Mouse (Mus musculus) midbrain, embryonic 15.5 days (tissue): Measurements from ENCODE around the gene Shroom3. TPM values are rescaled to one million over a fixed set of nuclear protein-coding genes. Genes with fewer than 3 reads are reported as not detected.

Source experiments
- ATAC-seq: fragments of 200-750 bp; cut with Nextera tagmentation; replicated peaks from 2 replicates; pipeline ENCODE4 v1.8.0; 2017; ENCODE audit warnings: moderate TSS enrichment
- H3K27ac ChIP-seq: fragments of 300-500 bp; sonication (generic); 2 replicates; pipeline ENCODE4 v1.5.1; 2015; ENCODE audit warnings: mild to moderate bottlenecking, inconsistent platforms
- H3K27me3 ChIP-seq: fragments of 300-500 bp; sonication (generic); replicated peaks from 2 replicates; pipeline ENCODE4 v1.6.1; 2015; ENCODE audit warnings: inconsistent platforms
- H3K36me3 ChIP-seq: fragments of 300-500 bp; sonication (generic); replicated peaks from 2 replicates; pipeline ENCODE4 v1.6.1; 2015; ENCODE audit warnings: inconsistent platforms
- H3K4me1 ChIP-seq: fragments of 300-500 bp; sonication (generic); 2 replicates; pipeline ENCODE4 v1.6.1; 2015; ENCODE audit warnings: inconsistent platforms
- H3K4me2 ChIP-seq: fragments of 300-500 bp; sonication (generic); 2 replicates; pipeline ENCODE4 v1.6.1; 2015; ENCODE audit warnings: inconsistent platforms, mild to moderate bottlenecking, moderate library complexity
- H3K4me3 ChIP-seq: fragments of 300-500 bp; sonication (generic); 2 replicates; pipeline ENCODE4 v1.5.1; 2015; ENCODE audit warnings: mild to moderate bottlenecking, inconsistent platforms
- H3K9ac ChIP-seq: fragments of 300-500 bp; sonication (generic); 2 replicates; pipeline ENCODE4 v1.6.1; 2015; ENCODE audit warnings: mild to moderate bottlenecking, inconsistent platforms
- H3K9me3 ChIP-seq: fragments of 300-500 bp; sonication (generic); 2 replicates; pipeline ENCODE4 v1.6.1; 2016; ENCODE audit warnings: inconsistent platforms
- WGBS: fragments of 180-500 bp; shearing (Covaris S2); methylation state at CpG from one replicate; pipeline ENCODE4 v1.1.7; 2015; ENCODE audit warnings: mixed read lengths; 5-methylcytosine and 5-hydroxymethylcytosine counted together
- polyA plus RNA-seq: library from polyadenylated mRNA; unstranded; fragments of >200 nt; fragmentation: Nextera tagmentation; extraction: Ambion mirVana; gene quantifications from 2 replicates; pipeline ENCODE4 v1.2.1, GENCODE M21; 2015

Gene Shroom3
- polyA plus RNA-seq, 1 experiment from 2014 or later, result 1.9 TPM

DNA sequence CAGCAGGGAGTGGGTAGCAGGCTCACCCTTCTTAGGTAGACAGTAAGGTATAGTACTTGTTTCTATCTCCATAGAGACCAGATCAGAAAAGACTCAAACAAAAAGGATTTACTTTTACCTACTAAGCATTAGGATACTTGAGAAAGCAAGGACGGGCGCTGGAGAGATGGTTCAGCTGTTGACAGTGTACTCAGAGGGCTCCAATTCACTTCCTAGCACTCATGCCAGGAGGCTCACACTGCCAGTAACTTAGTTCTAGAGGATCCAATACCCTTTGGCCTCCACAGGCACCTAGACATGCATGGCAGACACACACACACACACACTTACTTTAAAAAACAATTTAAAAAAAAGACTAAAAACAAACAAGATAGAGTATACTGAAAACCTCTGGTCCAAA lies 189.8 kb downstream of the Shroom3 start:
- Histone ChIP-seq H3K27me3 (no peaks in the 10 kb centered on the region), H3K4me2 (no peak overlapping the region), H3K27ac (no peak overlapping the region), H3K4me1 (no peaks in the 10 kb centered on the region), H3K9me3 (no peaks in the 10 kb centered on the region), H3K4me3 (no peak overlapping the region), H3K9ac (no peak overlapping the region), H3K36me3 (no peaks in the 10 kb centered on the region)
- no peak for ATAC-seq
- 84% methylated on average over 2 of the region's 2 CpGs for WGBS

DNA sequence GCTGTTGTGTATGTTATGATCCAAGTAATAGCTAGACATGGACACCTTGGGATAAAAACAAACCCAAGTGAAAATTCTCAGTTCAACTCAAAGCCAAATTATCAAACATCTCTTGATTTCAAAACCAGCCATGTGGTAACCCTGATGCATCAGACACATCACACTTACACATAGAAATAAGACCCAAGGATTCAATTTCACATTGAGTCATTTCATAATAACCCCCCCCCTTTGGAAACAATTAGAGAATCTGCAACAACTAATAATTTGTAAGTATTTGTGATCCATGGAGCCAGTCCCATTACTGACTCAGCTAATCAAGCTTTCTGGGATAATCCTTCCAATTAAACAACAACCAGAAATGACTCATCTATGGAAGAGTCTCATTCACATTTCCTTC lies 190.3 kb downstream of the Shroom3 start:
- Histone ChIP-seq H3K36me3 (no peaks in the 10 kb centered on the region), H3K4me1 (no peaks in the 10 kb centered on the region), H3K9ac (no peak overlapping the region), H3K4me2 (no peak overlapping the region), H3K27ac (no peak overlapping the region), H3K27me3 (no peaks in the 10 kb centered on the region), H3K4me3 (no peak overlapping the region), H3K9me3 (no peaks in the 10 kb centered on the region)
- no peak for ATAC-seq

- Histone ChIP-seq H3K4me1 (no peaks in the 10 kb centered on the region), H3K9me3 (no peaks in the 10 kb centered on the region), H3K27ac (no peak overlapping the region), H3K36me3 (no peaks in the 10 kb centered on the region), H3K27me3 (no peaks in the 10 kb centered on the region), H3K4me3 (no peak overlapping the region), H3K4me2 (no peak overlapping the region), H3K9ac (no peak overlapping the region)
- ATAC-seq, result no peak
- whole genome bisulfite sequencing, result 98% methylated on average over 10 of the region's 10 CpGs
These were observed 192.6 kb downstream of the Shroom3 start for GRCm38 (mm10) chr5:92875836-92876235.

DNA sequence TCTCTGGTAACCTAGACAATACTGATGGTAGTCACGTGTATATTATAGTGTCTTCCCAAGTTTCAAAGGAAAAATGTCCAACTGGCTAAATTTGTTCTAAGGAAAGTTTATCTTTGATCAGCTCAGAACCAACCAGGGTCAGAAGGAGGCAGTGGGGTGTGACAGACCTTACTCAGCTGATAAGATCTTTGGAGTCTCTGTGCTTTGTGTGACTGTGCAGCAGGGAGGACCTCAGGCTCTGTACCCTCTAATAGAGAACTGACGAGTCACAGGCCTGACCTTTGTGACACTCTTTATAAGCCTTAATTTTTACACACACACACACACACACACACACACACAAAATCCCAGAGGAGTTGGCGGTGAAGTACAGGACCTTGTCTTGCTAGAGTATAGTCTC lies 193.9 kb downstream of the Shroom3 start:
- Histone ChIP-seq H3K4me3 (no peak overlapping the region), H3K4me1 (no peaks in the 10 kb centered on the region), H3K27me3 (no peaks in the 10 kb centered on the region), H3K4me2 (no peak overlapping the region), H3K36me3 (no peaks in the 10 kb centered on the region), H3K9me3 (no peaks in the 10 kb centered on the region), H3K9ac (no peak overlapping the region), H3K27ac (no peak overlapping the region)
- WGBS, result 67% methylated on average over 3 of the region's 3 CpGs
- ATAC-seq, result no peak

- Histone ChIP-seq H3K27ac (no peak overlapping the region), H3K9me3 (no peaks in the 10 kb centered on the region), H3K4me3 (no peak overlapping the region), H3K4me2 (no peak overlapping the region), H3K4me1 (no peaks in the 10 kb centered on the region), H3K36me3 (no peaks in the 10 kb centered on the region), H3K9ac (no peak overlapping the region), H3K27me3 (no peaks in the 10 kb centered on the region)
- 94% methylated on average over 2 of the region's 2 CpGs for WGBS
- no peak for ATAC-seq
These were observed 197.2 kb downstream of the Shroom3 start for GRCm38 (mm10) chr5:92880393-92880792.

DNA sequence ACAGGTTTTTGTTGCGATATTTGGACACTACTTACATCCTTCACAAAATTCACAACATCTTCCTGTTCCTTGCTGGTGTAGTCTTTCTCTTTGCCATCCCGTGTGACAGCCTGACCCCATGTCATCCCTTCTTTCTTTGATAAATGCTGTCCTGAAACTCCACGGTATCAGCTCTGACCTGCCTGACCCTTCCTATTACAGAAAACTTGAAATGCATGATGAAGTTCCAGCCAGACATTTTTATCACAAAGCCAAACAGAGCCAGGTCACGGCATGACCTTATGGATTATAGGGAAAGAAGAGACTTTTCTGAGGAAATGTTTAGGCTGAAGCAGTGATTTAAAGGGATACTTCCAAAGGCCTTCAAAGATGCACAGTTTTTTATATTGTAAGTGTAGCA lies 197.7 kb downstream of the Shroom3 start:
- WGBS, result 52% methylated on average over 4 of the region's 4 CpGs
- no peak overlapping the region for H3K9ac ChIP-seq
- no peak overlapping the region for H3K4me2 ChIP-seq
- H3K27ac ChIP-seq, result no peak overlapping the region
- no peaks in the 10 kb centered on the region for H3K36me3 ChIP-seq
- no peak for ATAC-seq
- H3K9me3 ChIP-seq, result no peaks in the 10 kb centered on the region
- H3K4me3 ChIP-seq, result no peak overlapping the region
- no peaks in the 10 kb centered on the region for H3K27me3 ChIP-seq
- no peaks in the 10 kb centered on the region for H3K4me1 ChIP-seq

GRCm38 (mm10) chr5:92886141-92886540 lies 202.9 kb downstream of the Shroom3 start:
- ATAC-seq, result no peak
- WGBS, result over 99% methylated on average over 4 of the region's 4 CpGs
- H3K9ac ChIP-seq, result no peak overlapping the region

GRCm38 (mm10) chr5:92887501-92887900 lies 204.3 kb downstream of the Shroom3 start:
- Histone ChIP-seq H3K4me1 (no peaks in the 10 kb centered on the region), H3K27me3 (no peaks in the 10 kb centered on the region), H3K36me3 (no peaks in the 10 kb centered on the region), H3K9ac (no peak overlapping the region), H3K27ac (no peak overlapping the region), H3K4me2 (no peak overlapping the region), H3K9me3 (no peaks in the 10 kb centered on the region), H3K4me3 (no peak overlapping the region)
- 68% methylated on average over 3 of the region's 3 CpGs for WGBS
- ATAC-seq, result no peak

More at GRCm38 (mm10) chr5:92886141-92886540, 202.9 kb downstream of the Shroom3 start:
- no peaks in the 10 kb centered on the region for H3K9me3 ChIP-seq
- no peak overlapping the region for H3K4me2 ChIP-seq
- no peak overlapping the region for H3K27ac ChIP-seq
- no peaks in the 10 kb centered on the region for H3K36me3 ChIP-seq
- H3K27me3 ChIP-seq, result no peaks in the 10 kb centered on the region
- no peak overlapping the region for H3K4me3 ChIP-seq
- H3K4me1 ChIP-seq, result no peaks in the 10 kb centered on the region

DNA sequence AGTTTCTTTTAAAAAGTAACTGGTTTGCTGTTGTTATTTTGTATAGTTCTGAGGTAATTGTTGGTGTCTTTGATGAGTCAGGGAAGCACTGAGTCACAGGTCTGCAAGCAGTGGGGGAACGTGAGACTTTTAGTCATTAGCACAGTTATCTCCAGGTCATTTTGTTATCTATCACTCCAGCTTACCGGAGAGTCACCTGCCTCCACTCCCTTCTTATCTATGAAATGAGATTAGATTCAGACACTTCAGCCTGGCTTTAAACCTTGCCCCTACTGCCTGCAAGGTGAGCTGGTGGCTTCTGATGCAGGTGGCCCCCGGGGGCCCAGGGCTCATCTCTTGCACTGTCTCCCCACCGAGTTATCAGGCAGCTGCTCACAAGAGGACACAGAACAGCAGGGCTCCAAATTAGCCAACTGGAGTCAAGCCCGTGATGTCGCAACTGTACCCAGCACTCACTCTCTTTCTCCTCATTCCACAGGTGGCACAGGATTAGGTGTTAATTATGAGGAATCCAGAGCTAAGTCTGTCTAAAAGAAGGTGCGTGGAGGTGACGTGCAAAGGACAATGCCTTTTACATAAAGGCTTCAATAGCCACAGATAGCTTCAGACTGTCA lies 205.5 kb downstream of the Shroom3 start:
- WGBS, result 66% methylated on average over 8 of the region's 8 CpGs
- H3K9ac ChIP-seq, result no peak overlapping the region
- no peaks in the 10 kb centered on the region for H3K27me3 ChIP-seq
- H3K4me1 ChIP-seq, result no peaks in the 10 kb centered on the region
- H3K27ac ChIP-seq, result no peak overlapping the region
- H3K4me2 ChIP-seq, result no peak overlapping the region
- H3K36me3 ChIP-seq, result no peaks in the 10 kb centered on the region
- H3K4me3 ChIP-seq, result no peak overlapping the region
- no peaks in the 10 kb centered on the region for H3K9me3 ChIP-seq
- ATAC-seq, result no peak

- H3K27me3 ChIP-seq, result no peaks in the 10 kb centered on the region
- no peaks in the 10 kb centered on the region for H3K36me3 ChIP-seq
- no peaks in the 10 kb centered on the region for H3K4me1 ChIP-seq
- no peak for ATAC-seq
- no peak overlapping the region for H3K4me2 ChIP-seq
- H3K9me3 ChIP-seq, result no peaks in the 10 kb centered on the region
- no peak overlapping the region for H3K9ac ChIP-seq
- no peak overlapping the region for H3K4me3 ChIP-seq
- WGBS, result 90% methylated on average over 5 of the region's 5 CpGs
- no peak overlapping the region for H3K27ac ChIP-seq
These were observed 207.7 kb downstream of the Shroom3 start for GRCm38 (mm10) chr5:92890902-92891301.

DNA sequence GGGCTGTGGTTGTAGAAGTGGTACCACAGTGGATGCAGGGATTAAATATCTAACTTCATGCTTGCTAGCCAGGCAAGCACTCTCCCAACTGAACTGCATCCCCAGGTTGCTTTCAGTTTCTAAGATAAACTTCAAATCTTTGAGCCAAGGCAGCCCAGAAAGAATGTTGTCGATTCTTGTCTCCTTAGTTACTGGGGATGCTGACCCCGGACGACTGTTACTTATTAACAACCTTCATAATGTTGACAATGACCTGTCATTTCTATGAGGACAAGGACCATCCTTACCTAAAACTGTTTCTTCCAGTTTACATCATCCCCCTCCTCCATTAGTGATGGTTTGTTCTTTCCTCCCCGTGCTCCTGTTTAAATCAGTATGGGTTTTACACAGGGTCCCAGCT lies 210.0 kb downstream of the Shroom3 start:
- no peak overlapping the region for H3K4me3 ChIP-seq
- no peak overlapping the region for H3K9ac ChIP-seq
- 24% methylated on average over 4 of the region's 4 CpGs for WGBS
- H3K4me2 ChIP-seq, result no peak overlapping the region
- no peak overlapping the region for H3K27ac ChIP-seq
- no peak for ATAC-seq
- H3K4me1 ChIP-seq, result peaks cover 11% of the 10 kb centered on the region
- H3K9me3 ChIP-seq, result no peaks in the 10 kb centered on the region
- no peaks in the 10 kb centered on the region for H3K27me3 ChIP-seq
- no peaks in the 10 kb centered on the region for H3K36me3 ChIP-seq

GRCm38 (mm10) chr5:92893711-92894110 lies 210.5 kb downstream of the Shroom3 start:
- H3K4me1 ChIP-seq, result peaks cover 15% of the 10 kb centered on the region
- H3K4me2 ChIP-seq, result no peak overlapping the region
- ATAC-seq, result no peak
- no peaks in the 10 kb centered on the region for H3K36me3 ChIP-seq
- H3K27me3 ChIP-seq, result no peaks in the 10 kb centered on the region
- WGBS, result 4% methylated on average over 1 of the region's 1 CpGs
- H3K4me3 ChIP-seq, result no peak overlapping the region
- no peak overlapping the region for H3K9ac ChIP-seq
- H3K27ac ChIP-seq, result no peak overlapping the region
- no peaks in the 10 kb centered on the region for H3K9me3 ChIP-seq

DNA sequence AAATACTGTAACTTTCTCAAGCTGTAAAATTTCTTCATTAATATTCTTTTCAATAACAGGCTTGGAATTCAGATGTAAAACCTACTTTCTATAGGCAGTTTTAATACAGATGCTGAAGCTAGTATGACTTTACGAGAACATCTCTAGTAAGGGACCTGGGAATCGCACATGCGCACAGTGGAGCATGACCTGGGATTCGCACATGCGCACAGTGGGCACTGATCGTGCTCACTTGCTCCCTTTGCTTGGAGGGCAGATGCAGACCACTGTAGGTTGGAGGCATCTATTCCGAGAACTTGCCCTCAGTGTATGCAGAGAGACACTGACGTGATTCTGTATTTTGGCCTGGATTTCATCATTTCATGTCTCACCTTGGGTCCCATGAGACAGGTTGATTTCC lies 212.6 kb downstream of the Shroom3 start:
- Histone ChIP-seq H3K27ac (no peak overlapping the region), H3K4me1 (peaks cover 22% of the 10 kb centered on the region), H3K4me2 (no peak overlapping the region), H3K36me3 (no peaks in the 10 kb centered on the region), H3K9ac (no peak overlapping the region), H3K9me3 (no peaks in the 10 kb centered on the region), H3K27me3 (no peaks in the 10 kb centered on the region), H3K4me3 (no peak overlapping the region)
- 91% methylated on average over 8 of the region's 8 CpGs for WGBS
- no peak for ATAC-seq
